Mouse (Mus musculus) lung, postnatal 4 days (tissue): ENCODE data around the gene Osbpl9.
A peak's percentile ranks its signal among the peaks of the same experiment; 100 is the strongest.

Experiments
- DNase-seq, 2 experiments: peaks; one replicate each; pipeline ENCODE4 v3.0.0; 2021

Gene Osbpl9

GRCm38 (mm10) chr4:109204416-109204815, 2.3 kb upstream of the Osbpl9 start:
- DNase-seq: no peak

GRCm38 (mm10) chr4:109203931-109204330, 1.9 kb upstream of the Osbpl9 start:
- no peak for DNase-seq

GRCm38 (mm10) chr4:109199069-109199468, 3.0 kb downstream of the Osbpl9 start:
- DNase-seq: no peak

GRCm38 (mm10) chr4:109195900-109196629, 6.0 kb downstream of the Osbpl9 start:
- DNase-seq: no peak

DNA sequence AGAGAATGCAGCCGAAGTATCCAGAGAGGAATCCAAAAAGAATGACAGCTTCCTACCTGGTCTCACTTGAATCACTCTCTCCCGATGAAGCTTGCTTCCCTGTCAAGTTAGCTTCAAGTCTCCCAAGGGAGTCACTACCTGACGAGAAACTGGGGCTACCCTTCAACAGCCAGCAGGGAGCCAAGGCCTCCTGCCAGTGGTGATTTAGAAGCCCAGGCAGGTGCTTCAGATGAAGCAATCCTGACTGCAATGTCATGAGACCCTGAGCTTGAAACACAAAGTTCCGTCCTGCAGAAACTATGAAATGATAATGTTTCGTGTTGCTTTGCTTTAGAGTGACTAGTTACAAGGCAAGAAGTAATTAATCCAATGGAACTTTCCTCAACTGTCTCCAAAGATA, 8.2 kb downstream of the Osbpl9 start:
- DNase-seq: no peak

DNA sequence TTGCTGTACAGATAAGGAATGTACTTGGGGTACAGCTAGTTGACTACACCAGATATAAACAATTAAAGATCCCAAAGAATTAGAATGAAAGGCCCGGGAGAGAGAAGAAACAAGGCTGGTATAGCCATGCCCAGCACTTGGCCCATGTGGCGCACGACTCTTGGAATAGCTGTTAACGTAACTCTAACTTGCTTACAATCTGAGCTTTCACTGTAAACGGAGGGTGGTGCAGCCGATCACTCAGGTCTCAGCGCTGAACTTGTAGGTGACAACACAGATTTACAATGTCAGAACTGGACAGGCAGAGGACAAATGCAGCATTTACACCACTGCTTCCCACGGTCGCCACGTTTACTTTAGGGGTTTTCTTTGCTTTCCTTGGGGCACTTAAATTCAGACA, 10.5 kb downstream of the Osbpl9 start:
- no peak for DNase-seq

- DNase-seq: no peak
These were observed 16.3 kb downstream of the Osbpl9 start for GRCm38 (mm10) chr4:109185616-109186405.

DNA sequence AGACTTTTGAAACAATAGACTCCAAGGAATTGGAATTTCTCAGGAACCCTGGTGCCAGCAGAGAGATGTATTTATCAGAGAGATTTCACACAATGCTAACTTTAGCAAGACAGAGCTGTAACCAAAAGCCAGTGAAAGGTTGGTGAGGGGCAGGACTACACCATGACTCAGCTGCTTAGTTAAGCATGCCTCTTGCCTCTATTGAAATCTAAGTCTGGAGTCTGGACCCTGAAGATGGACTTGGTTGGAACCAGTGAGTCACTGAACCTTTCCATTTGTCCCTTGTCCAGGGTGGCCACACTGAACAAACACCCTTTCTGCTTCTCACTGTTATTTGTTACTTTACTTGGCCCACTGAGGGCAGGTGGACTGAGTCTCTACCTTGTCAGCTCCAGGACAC, 26.4 kb downstream of the Osbpl9 start:
- no peak for DNase-seq

DNA sequence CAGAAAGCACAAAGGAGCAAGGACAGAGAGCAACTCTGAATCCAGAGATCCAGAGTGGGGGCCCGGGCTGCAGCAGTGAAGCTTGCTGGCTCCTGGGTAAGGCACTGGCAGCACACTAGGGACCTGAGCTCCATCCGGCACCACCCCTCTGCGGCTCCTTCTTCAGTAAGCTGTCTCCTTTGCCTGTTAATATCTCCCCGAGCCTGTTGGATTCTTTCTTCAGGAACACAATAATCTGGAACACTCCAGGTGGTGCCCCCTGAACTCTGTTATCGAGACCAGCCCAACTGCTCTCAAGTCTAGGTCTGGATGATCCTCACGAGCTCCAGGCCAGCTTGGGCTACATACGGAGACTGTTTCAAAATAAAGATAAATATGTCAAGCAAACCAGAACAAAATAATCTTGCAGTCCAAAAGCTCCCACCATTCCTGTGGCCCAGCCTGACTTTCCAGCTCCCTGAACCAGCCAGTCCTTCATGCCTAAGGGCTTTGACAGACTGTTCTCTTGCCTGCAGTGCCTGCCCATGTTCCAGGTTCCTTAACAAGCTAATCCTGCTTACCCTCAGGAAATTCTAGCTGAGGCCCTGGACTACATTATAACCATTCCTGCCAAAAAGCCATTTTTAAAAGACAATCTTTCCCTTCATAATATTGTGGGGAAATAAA, 28.2 kb downstream of the Osbpl9 start:
- no peak for DNase-seq

DNA sequence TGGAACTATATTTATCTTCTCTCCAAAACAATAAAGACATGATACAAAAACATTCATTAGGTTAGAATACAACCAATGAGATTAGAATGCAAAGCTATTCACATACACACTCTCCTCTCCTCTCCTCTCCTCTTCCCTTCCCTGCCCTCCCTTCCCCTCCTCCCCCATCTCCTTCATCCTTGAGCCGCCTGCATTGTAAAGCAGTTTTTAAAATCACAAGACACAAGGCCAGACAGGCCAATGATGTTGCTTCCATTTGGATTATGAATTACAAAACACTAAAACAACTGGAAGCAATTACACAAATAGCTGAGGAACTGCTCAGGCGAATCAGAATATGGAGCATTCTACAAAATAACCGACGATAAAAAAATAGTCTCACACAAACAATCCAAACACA, 28.7 kb downstream of the Osbpl9 start:
- DNase-seq: no peak

DNA sequence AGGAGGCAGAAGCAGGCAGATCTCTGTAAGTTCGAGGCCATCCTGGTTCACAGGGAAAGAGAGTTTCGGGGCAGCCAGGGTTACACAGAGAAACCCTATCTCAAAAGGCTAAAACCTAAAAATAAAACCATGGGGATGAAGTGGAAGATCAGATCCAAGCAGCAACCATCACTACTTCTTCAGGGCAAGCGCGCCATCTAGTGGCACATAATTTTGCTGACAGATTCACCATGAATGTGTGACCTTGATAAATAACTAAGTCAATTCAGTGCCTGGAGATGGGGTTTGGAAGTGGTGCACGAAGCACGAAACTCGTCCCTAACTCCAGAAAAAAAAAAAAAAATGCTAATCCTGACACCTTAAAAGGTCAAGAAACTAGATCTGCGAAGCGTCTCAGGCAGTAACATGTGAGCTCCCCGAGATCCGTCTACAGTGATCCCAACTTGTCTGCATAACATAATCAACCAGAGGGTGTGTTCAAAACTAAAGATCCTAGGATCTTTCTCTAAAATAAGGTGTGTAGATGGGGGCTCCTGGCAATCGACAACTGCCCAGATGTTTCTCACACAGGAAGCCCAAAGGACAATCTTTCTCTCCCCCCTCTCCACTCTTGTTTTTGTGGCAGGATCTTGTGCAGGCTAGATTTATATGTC, 36.4 kb downstream of the Osbpl9 start:
- peak; percentile 66 to 86 for DNase-seq

- peak; percentile 39 to 50 for DNase-seq
These were observed 45.4 kb downstream of the Osbpl9 start for GRCm38 (mm10) chr4:109156481-109157261.

GRCm38 (mm10) chr4:109156073-109156472, 46.0 kb downstream of the Osbpl9 start:
- DNase-seq: no peak

GRCm38 (mm10) chr4:109150214-109150613, 51.9 kb downstream of the Osbpl9 start:
- DNase-seq: no peak

DNA sequence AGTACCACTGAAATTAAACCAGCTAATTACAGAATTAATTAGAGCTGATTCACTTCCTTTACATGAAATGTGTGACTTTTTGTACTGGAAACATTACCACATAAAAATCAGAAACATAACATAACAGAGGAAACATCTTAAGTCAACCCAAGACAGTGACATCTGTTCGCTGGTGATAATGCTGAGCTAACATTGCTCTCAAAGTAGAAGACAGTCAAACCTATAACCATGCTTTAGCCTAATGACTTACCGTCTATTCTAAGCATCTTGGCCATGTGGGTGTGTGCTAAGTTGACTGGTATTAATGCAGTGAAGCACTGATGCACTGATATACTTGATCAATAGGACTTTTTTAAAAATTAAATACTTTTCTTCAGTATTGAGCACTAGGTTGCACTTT, 52.7 kb downstream of the Osbpl9 start:
- DNase-seq: no peak

- peak; percentile 39 to 72 for DNase-seq
These were observed 54.6 kb downstream of the Osbpl9 start for GRCm38 (mm10) chr4:109147278-109148038.

- DNase-seq: no peak
These were observed 59.0 kb downstream of the Osbpl9 start for GRCm38 (mm10) chr4:109143091-109143490.

DNA sequence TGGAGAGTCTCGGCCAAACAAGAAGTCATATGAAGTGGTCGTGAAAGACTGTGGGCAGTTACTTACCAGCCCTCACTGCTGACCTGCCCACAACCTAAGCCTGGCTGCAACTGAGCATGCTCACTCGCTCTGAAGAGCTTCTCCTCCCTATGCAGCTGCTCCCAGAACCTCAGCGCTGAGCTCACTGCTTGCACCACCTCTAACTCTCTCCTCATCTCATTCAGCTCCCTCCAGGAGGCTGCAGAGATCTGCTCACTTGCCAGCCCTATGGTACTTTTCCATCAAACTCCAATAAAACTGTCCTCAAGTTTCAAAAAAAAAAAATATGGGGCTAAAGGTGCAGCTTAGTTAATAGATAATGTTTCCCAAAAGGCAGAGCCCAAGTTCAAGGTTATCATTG, 63.5 kb downstream of the Osbpl9 start:
- peak in 1 of 2 experiments; percentile 33 for DNase-seq

- peak in 1 of 2 experiments; percentile 43 for DNase-seq
These were observed 65.5 kb downstream of the Osbpl9 start for GRCm38 (mm10) chr4:109136475-109137125.

DNA sequence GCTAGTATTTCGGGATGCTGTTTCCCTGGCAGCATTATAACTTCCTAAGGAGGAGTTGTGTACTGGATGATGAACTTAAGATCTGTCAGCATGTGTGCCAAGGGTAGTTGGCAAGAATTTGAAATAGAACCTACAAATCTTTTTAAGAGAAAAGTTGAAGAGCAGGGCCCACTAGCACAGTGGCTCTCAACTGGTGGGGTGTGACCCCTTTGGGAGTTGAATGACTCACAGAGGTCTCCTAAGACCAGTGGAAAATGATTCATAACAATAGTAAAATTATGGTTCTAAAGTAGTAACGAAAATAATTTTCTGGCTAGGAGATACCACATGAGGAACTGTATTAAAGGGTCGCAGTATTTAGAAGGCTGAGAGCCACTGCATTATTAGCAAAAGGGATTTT, 67.1 kb downstream of the Osbpl9 start:
- no peak for DNase-seq

DNA sequence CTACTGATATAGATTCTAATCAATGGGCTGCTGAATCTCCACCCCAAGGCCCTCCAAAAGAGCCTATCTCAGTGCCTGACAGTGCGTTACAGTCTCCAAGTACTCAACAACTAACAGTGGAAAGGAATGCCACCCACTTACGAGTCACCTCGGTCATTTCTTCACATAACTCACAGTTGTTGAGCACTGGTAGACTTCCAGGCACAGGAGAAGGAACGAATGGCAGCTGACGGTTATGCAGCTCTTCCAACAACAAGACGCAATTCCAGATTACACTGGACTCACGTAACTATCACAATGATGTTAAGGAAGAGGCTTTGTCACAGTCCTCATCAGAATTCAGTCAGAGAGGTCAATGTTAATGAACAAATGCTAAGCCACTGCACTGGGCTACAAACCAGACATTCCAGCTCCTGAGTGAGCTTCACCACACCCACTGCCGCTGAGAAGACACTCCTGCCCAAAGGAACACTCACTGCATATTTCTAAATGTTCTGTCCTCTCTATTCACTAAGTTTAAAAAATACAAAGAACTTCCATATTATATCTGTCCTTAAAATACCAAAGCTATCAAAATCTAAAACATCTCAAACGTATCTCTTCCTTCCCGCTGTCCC, 70.7 kb downstream of the Osbpl9 start:
- DNase-seq: no peak
